Mouse (Mus musculus): ENCODE data around the gene Dnajb9. TPM values are rescaled to one million over a fixed set of nuclear protein-coding genes. Genes with fewer than 3 reads are reported as not detected.
"Not testable (repeated sequence)": the region's sequence is repeated elsewhere in the genome, so short reads cannot be mapped to it uniquely, and the experiment has no call there.

The Dnajb9 gene
- polyA plus RNA-seq (2016; fragmentation: Nextera tagmentation; extraction: Ambion mirVana), result 12.7 and 13.0 TPM in 2 replicates

GRCm38 (mm10) chr12:44209824-44210752, at the start of gene Dnajb9:
TSS of gene Dnajb9 (minus strand) at chr12:44210326.
- 1% methylated on average over 77 of the region's 77 CpGs for WGBS (ENCODE audit: insufficient replicate concordance)
- Histone ChIP-seq H3K9me3 (replicated peaks) (no peaks in the 10 kb centered on the region), H3K27me3 (replicated peaks) (no peaks in the 10 kb centered on the region), H3K27ac (peak within 1 kb of the TSS; percentile 77), H3K4me1 (peaks cover 17% of the 10 kb centered on the region), H3K4me2 (peak within 1 kb of the TSS; percentile 98), H3K9ac (peak within 1 kb of the TSS; percentile 89), H3K4me3 (peak within 1 kb of the TSS; percentile 94), H3K36me3 (peaks cover 8% of the 10 kb centered on the region; the same call in 1 of the 2 replicates)
- ATAC-seq, result peak; percentile 99

- H3K36me3 ChIP-seq, result no peaks in the 10 kb centered on the region
- H3K9ac ChIP-seq, result no peak overlapping the region
- ATAC-seq, result no peak
Measured at GRCm38 (mm10) chr12:44248309-44248977, 38.3 kb upstream of the Dnajb9 start.

GRCm38 (mm10) chr12:44245739-44246138, 35.6 kb upstream of the Dnajb9 start:
- WGBS (ENCODE audit: insufficient replicate concordance), result 72% methylated on average over 3 of the region's 3 CpGs
- H3K4me1 ChIP-seq, result no peaks in the 10 kb centered on the region
- no peak for ATAC-seq
- H3K9me3 ChIP-seq (replicated peaks), result no peaks in the 10 kb centered on the region
- H3K27me3 ChIP-seq (replicated peaks), result no peaks in the 10 kb centered on the region
- no peaks in the 10 kb centered on the region for H3K36me3 ChIP-seq
- H3K4me2 ChIP-seq, result no peak overlapping the region
- no peak overlapping the region for H3K9ac ChIP-seq
- no peak overlapping the region for H3K27ac ChIP-seq
- no peak overlapping the region for H3K4me3 ChIP-seq

More at GRCm38 (mm10) chr12:44248309-44248977, 38.3 kb upstream of the Dnajb9 start:
- no peaks in the 10 kb centered on the region for H3K4me1 ChIP-seq
- no peaks in the 10 kb centered on the region for H3K27me3 ChIP-seq (replicated peaks)
- 58% methylated on average over 9 of the region's 9 CpGs for WGBS (ENCODE audit: insufficient replicate concordance)
- H3K4me2 ChIP-seq, result no peak overlapping the region
- H3K9me3 ChIP-seq (replicated peaks), result no peaks in the 10 kb centered on the region
- H3K4me3 ChIP-seq, result no peak overlapping the region
- H3K27ac ChIP-seq, result no peak overlapping the region

GRCm38 (mm10) chr12:44242407-44242806, 32.3 kb upstream of the Dnajb9 start:
- Histone ChIP-seq H3K27ac (no peak overlapping the region), H3K36me3 (no peaks in the 10 kb centered on the region), H3K27me3 (replicated peaks) (no peaks in the 10 kb centered on the region), H3K4me2 (no peak overlapping the region), H3K9me3 (replicated peaks) (no peaks in the 10 kb centered on the region), H3K9ac (no peak overlapping the region), H3K4me1 (no peaks in the 10 kb centered on the region), H3K4me3 (no peak overlapping the region)
- 76% methylated on average over 4 of the region's 4 CpGs for WGBS (ENCODE audit: insufficient replicate concordance)
- no peak for ATAC-seq

GRCm38 (mm10) chr12:44241090-44241489, 31.0 kb upstream of the Dnajb9 start:
- WGBS (ENCODE audit: insufficient replicate concordance), result 62% methylated on average over 7 of the region's 7 CpGs
- H3K4me3 ChIP-seq, result no peak overlapping the region
- H3K27me3 ChIP-seq (replicated peaks), result no peaks in the 10 kb centered on the region
- H3K36me3 ChIP-seq, result no peaks in the 10 kb centered on the region
- no peak overlapping the region for H3K9ac ChIP-seq
- H3K27ac ChIP-seq, result no peak overlapping the region
- no peak overlapping the region for H3K4me2 ChIP-seq
- H3K9me3 ChIP-seq (replicated peaks), result no peaks in the 10 kb centered on the region
- no peak for ATAC-seq
- no peaks in the 10 kb centered on the region for H3K4me1 ChIP-seq

GRCm38 (mm10) chr12:44224650-44225049, 14.5 kb upstream of the Dnajb9 start:
- no peak for ATAC-seq
- 27% methylated on average over 3 of the region's 3 CpGs for WGBS (ENCODE audit: insufficient replicate concordance)
- no peaks in the 10 kb centered on the region for H3K36me3 ChIP-seq

GRCm38 (mm10) chr12:44223044-44223443, 12.9 kb upstream of the Dnajb9 start:
- H3K27me3 ChIP-seq (replicated peaks), result peaks cover 32% of the 10 kb centered on the region
- no peaks in the 10 kb centered on the region for H3K9me3 ChIP-seq (replicated peaks)
- no peak overlapping the region for H3K9ac ChIP-seq
- H3K4me3 ChIP-seq, result no peak overlapping the region
- ATAC-seq, result no peak
- no peak overlapping the region for H3K4me2 ChIP-seq
- H3K4me1 ChIP-seq, result no peaks in the 10 kb centered on the region
- H3K36me3 ChIP-seq, result no peaks in the 10 kb centered on the region
- no peak overlapping the region for H3K27ac ChIP-seq
- WGBS (ENCODE audit: insufficient replicate concordance), result 53% methylated on average over 3 of the region's 3 CpGs

More at GRCm38 (mm10) chr12:44224650-44225049, 14.5 kb upstream of the Dnajb9 start:
- H3K27me3 ChIP-seq (replicated peaks), result peaks cover 31% of the 10 kb centered on the region
- H3K9ac ChIP-seq, result no peak overlapping the region
- no peak overlapping the region for H3K27ac ChIP-seq
- no peak overlapping the region for H3K4me3 ChIP-seq
- H3K4me2 ChIP-seq, result no peak overlapping the region
- H3K4me1 ChIP-seq, result no peaks in the 10 kb centered on the region
- H3K9me3 ChIP-seq (replicated peaks), result no peaks in the 10 kb centered on the region

GRCm38 (mm10) chr12:44221651-44222356, 11.7 kb upstream of the Dnajb9 start:
- Histone ChIP-seq H3K9ac (peak overlapping the region; percentile 66), H3K4me1 (no peaks in the 10 kb centered on the region), H3K4me3 (peak overlapping the region; percentile 61), H3K36me3 (no peaks in the 10 kb centered on the region), H3K4me2 (peak overlapping the region; percentile 77), H3K9me3 (replicated peaks) (no peaks in the 10 kb centered on the region), H3K27me3 (replicated peaks) (peaks cover 32% of the 10 kb centered on the region), H3K27ac (no peak overlapping the region)
- WGBS (ENCODE audit: insufficient replicate concordance), result 2% methylated on average over 82 of the region's 89 CpGs
- ATAC-seq, result no peak

GRCm38 (mm10) chr12:44221070-44221469, 10.9 kb upstream of the Dnajb9 start, which contains the start of gene Pnpla8:
TSS of gene Pnpla8 (plus strand) at chr12:44221370.
- H3K4me1 ChIP-seq; H3K27ac ChIP-seq; H3K36me3 ChIP-seq; H3K9me3 ChIP-seq (replicated peaks); ATAC-seq: not testable (repeated sequence)
- 71% methylated on average over 2 of the region's 2 CpGs for WGBS (ENCODE audit: insufficient replicate concordance)
- Histone ChIP-seq H3K4me2 (peak within 1 kb of the TSS; percentile 77), H3K4me3 (peak within 1 kb of the TSS; percentile 61), H3K27me3 (replicated peaks) (peaks cover 32% of the 10 kb centered on the region), H3K9ac (peak within 1 kb of the TSS; percentile 66)

- no peaks in the 10 kb centered on the region for H3K27me3 ChIP-seq (replicated peaks)
- H3K36me3 ChIP-seq, result no peaks in the 10 kb centered on the region
- no peak for ATAC-seq
- no peaks in the 10 kb centered on the region for H3K9me3 ChIP-seq (replicated peaks)
- no peak overlapping the region for H3K4me3 ChIP-seq
- no peak overlapping the region for H3K27ac ChIP-seq
- H3K4me1 ChIP-seq, result peaks cover 17% of the 10 kb centered on the region
- no peak overlapping the region for H3K4me2 ChIP-seq
- no peak overlapping the region for H3K9ac ChIP-seq
- 86% methylated on average over 3 of the region's 3 CpGs for WGBS (ENCODE audit: insufficient replicate concordance)
Measured at GRCm38 (mm10) chr12:44211555-44211954, 1.4 kb upstream of the Dnajb9 start.

GRCm38 (mm10) chr12:44209141-44209823, 844 bp downstream of the Dnajb9 start:
- WGBS (ENCODE audit: insufficient replicate concordance), result under 1% methylated on average over 37 of the region's 37 CpGs
- Histone ChIP-seq H3K27ac (peak overlapping the region; percentile 77), H3K4me2 (peak overlapping the region; percentile 98), H3K4me3 (peak overlapping the region; percentile 94), H3K36me3 (peaks cover 12% of the 10 kb centered on the region; the same call in 1 of the 2 replicates), H3K4me1 (peaks cover 17% of the 10 kb centered on the region), H3K27me3 (replicated peaks) (no peaks in the 10 kb centered on the region), H3K9me3 (replicated peaks) (no peaks in the 10 kb centered on the region), H3K9ac (peak overlapping the region; percentile 89)
- ATAC-seq, result no peak

Measured in liver, embryonic 12.5 days (tissue).